Mouse (Mus musculus): ENCODE results near the gene Grip1.

DNA sequence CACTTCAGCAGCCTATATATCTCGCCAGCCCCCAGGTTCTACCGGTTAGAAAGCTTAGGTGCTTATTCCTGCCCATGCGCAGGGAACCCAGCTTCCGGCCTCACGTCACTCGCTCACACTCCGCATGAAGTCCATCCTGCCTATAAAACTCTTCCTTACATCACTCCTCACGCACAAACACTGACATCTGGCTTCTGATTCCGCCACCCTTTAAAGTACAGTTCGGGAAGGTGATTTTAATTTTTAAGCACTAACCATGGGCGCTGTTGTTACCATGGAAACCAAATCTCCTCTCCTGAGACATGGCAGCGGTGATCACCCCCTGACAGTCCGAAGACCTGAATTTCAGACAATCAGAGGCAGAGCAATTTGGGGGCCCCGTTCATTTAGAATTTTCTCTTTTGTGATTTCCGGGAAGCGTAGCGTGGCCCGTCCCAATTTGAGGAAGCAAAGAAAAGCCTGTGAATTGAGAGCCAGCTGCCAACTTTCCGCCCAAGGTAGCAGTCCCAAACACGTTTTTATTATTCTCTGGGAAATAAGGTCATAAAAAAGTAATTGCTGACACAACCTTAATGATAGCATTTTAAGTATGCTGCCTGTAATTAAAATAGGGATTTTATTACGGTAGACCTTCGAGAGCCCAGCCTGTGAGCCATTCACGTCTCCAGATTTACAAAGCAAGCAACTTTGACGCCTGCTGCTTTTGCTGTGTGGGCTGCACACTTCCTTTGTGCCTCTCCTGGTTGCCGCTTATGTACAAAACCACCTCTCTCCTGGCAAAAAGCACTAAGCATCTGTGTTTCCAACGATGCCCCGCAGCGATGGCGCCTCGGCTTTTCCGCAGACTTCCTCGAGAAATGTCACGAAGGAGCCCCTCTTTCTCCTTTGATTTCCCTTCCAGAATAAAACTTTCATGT lies 308.1 kb downstream of the Grip1 start:
- TF ChIP-seq CTCF (IDR thresholded peaks at IDR 0.05; ENCODE audit: low read depth) (no peak), EP300 (IDR thresholded peaks at IDR 0.05; ENCODE audit: low read depth) (no peak)

Measured in liver, postnatal 0 days (tissue).